Mouse (Mus musculus): ENCODE data around the gene Thnsl1.
"Not testable (repeated sequence)": the region's sequence is repeated elsewhere in the genome, so short reads cannot be mapped to it uniquely, and the experiment has no call there.

The Thnsl1 gene

DNA sequence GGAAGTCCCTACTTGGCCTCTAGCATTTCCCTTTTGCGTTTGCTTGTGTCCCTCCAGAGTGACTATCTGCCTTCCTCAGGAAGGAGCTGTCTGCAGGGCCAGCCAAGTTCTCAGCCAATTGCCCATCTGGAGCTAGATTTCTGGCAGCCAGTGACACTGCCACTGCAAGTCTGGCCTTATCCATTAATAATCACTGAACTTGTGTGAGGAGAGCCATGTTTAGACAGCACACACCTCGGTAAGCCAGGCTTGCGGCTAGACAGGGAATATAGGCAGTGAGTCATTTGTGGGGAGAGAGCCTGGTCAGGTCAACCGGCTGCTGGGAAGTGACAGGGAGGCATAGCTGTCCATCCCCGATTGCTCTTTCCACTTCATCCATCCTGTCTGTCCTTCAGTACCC lies 31.3 kb downstream of the Thnsl1 start:
- DNase-seq (ENCODE audit: low read depth): peak; percentile 13

DNA sequence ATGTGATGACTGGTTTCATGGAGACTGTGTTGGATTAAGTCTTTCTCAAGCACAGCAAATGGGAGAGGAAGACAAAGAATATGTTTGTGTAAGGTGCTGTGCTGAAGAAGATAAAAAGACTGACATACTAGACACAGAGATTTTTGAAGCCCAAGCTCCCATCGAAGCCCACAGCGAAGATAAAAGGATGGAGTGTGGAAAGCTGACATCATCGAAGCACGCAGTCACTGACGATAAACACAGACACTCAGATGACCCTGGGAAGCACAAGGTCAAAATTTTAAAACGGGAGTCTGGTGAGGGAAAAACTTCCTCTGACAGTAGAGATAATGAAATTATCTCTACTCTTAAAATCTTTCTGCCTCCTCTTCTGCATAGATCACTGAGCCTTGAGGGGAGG lies 38.6 kb downstream of the Thnsl1 start:
- not testable (repeated sequence) for DNase-seq (ENCODE audit: low read depth)

DNA sequence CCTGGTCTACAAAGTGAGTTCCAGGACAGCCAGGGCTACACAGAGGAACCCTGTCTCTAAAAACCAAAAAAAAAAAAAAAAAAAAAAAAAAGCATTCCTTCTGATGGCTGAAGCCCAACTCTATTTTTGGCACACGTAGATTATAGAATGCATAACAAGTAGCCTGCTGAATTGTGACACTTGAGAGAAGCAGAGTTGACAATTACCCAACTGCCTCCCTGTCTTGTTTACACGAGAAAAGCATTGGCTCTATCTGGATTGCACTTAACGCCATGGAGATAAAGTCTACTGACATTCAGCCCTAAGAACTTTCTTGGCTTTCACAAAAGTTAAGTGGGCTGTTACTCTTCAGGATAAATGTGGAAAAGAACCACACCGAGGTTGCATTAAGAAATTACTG lies 39.5 kb downstream of the Thnsl1 start:
- no peak for DNase-seq (ENCODE audit: low read depth)

DNA sequence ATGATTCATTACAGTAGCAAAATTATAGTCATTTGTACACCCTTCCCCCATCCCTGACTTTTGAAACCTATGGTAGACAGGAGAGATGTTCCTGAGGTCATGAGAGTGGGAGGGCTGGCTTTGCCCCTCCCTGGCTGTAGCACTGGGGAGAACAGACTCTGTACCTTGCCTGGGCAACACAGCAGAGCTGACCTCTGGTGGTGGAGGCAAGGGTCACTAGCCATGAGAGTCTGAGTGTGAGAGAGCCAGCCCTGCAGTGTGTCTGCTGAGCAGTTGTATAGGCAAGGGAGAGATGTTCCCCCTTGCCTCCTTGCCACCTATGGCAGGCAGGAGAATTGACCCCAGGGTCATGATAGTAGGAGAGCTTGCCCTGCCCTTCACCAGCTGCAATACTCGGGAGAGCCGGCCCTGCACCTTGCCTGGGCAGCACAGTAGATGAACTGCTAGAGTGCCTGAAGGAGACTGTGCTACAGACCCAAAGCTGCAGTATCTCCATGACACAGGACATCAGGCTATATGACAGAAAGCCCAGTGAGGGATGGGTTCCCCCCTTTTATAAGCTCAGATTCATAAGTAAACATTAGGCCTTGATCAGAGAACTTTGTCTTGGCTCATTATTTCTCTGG lies 40.1 kb downstream of the Thnsl1 start:
- DNase-seq (ENCODE audit: low read depth): no peak

DNA sequence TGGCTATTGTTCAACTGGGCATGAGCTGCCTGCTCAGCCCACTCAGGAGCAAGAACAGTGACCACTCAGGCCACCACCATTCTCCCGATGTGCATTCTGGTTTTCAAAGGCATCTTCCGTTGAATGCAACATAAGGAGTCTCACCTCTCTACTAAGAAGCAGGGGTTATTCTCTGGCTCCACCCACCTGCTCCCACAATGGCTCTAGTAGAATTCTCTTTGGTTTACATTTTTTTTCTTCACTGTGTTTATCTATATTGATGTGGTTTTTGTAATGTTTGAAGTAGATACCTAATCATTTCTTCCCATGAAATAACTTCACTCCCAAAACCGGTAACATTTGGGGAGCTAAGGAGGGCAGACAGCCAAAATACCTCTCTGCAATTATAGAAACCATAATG lies 48.1 kb downstream of the Thnsl1 start:
- DNase-seq (ENCODE audit: low read depth): no peak

DNA sequence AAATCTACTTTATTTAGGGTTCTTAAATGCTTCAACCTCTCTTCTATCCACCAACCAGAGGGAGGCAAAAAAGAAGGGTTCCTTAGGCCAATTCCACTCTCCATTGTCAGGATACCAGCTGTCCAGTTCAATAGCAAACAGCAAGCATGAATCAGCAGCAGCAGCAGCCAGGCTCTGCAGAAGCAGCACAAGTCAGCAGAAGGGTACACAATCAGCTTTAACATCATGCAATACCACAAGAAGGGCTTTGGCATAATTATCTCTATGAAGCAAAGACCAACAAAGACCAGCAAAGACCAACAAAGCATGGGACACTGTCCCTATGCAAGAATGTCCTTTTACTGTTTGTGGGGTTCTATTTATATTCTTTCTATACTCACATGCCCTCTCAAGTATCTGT lies 48.8 kb downstream of the Thnsl1 start:
- DNase-seq (ENCODE audit: low read depth): no peak

DNA sequence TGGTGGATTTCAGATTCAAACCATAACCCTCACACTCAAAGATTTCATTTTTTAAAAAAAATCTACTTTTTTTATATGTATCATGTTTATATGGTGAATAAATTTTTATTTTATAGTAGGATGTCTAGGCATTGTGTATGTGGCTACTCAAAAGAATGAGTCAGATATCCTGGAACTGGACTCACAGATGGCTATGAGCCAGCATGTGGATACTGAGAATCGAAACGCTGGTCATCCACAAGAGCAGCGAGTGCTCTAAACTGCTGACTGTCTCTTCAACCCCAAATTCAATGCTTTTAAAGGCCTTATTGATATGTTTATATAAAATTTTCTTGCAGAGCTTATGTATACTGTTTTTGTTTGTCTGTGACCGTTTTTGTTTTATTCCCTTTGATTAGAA lies 52.8 kb downstream of the Thnsl1 start:
- peak; percentile 71 for DNase-seq (ENCODE audit: low read depth)

DNA sequence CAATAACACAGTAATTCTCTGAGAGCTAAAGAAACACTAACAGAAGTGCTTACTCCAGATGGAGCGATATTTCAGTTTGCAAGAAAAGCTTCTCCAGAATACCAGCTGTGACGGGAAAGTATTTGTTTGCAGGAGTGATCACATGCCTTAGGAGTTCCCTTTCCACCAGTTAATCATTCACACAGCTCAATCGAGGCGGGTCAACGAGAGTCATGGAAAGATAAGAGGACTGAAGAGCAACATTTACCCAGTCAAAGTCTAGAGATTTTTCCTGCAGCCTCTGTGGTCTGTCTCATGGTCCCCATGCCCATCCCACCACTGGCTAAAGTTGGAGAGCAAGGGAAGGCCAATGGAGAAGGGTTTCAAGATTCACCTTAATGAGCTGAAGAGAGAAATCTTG lies 53.6 kb downstream of the Thnsl1 start:
- no peak for DNase-seq (ENCODE audit: low read depth)

DNA sequence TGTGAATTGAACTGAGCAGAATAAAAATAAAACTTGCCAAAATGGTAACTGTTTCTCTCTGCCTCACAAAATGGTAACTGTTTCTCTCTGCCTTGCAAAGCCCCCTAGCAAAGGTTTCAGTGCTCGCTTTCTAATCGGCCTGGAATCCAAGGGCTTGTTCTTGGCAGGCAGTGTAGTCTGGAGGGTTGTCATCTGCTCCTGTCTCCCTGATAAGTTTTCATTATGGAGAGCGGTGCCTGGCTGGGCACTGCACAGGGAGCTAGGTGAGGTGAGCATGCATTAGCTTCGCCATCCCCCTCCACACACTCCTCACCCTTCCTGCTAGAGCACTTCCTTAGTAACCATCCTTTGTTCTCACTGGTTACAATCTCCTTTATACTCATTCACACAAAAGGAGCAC lies 54.5 kb downstream of the Thnsl1 start:
- DNase-seq (ENCODE audit: low read depth): no peak

DNA sequence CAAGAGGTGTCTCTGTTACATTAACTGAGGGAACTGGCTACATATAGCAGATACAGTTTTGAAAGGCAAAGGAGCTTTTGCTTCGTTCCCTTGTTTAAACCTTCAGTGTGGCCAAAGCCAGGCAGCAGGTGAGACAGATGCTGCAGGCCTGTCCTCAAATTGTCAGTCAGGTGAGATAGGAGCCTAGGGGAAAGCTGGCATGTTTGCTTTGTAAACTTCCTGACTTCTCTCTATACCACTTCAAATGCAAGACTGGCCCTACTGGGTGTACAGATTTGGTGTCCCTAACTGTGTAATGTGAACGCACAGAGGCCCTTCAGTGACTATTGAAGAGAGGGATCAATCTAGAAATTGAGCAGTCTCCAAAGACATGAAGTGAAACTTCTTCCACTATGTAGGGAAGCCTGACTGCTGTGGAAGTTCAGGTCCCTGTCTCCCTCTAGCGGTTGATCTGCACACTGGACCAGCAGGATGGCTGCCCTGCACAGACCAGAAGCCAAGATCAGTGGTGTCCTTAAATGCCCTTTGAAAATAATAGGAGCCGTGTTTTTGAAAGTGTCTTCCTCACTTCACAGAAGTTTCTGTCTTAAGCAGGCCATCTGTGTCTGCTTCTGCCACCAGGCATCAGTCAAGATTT lies 56.0 kb downstream of the Thnsl1 start:
- DNase-seq (ENCODE audit: low read depth): peak; percentile 90

DNA sequence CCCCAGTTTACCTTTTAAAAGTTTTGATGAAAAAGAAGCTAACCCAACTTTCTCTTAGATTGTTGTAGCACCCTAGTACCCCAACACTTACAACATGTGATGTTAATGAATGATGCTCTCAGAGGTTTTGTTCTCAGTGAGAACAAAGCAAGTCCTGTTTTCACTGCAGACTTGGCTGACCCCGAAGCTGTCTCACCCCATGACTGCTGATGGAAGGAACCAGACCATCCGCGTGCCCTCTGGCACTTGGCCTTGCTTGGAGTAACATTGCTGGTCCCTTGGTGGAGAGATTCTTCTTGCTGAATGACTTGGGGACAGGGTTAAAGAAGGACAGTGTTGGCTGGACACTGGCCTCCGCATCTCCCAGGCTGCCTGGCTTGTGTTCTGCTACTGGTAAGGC lies 58.5 kb downstream of the Thnsl1 start:
- DNase-seq (ENCODE audit: low read depth): no peak

Data from NIH3T3 (cell line).